Mouse (Mus musculus) heart, postnatal 25 days (tissue): ENCODE results near the gene 4930469K13Rik. TPM values are rescaled to one million over a fixed set of nuclear protein-coding genes. Genes with fewer than 3 reads are reported as not detected.
"Not testable (repeated sequence)": the region's sequence is repeated elsewhere in the genome, so short reads cannot be mapped to it uniquely, and the experiment has no call there.

Source experiments
- DNase-seq: peaks from one replicate; pipeline ENCODE4 v3.0.0; 2022; ENCODE audit warnings: low spot score
- intact Hi-C: fragments of 180-260 bp; cut with DNase I; formaldehyde crosslinking; loops from one replicate; pipeline ENCODE4 v1.15.1; 2025
- total RNA-seq, 2 experiments: library from RNA; stranded (reverse); gene quantifications; 2 replicates each; pipeline ENCODE4 v1.2.3; 2021

The 4930469K13Rik gene
- total RNA-seq = not detected

DNA sequence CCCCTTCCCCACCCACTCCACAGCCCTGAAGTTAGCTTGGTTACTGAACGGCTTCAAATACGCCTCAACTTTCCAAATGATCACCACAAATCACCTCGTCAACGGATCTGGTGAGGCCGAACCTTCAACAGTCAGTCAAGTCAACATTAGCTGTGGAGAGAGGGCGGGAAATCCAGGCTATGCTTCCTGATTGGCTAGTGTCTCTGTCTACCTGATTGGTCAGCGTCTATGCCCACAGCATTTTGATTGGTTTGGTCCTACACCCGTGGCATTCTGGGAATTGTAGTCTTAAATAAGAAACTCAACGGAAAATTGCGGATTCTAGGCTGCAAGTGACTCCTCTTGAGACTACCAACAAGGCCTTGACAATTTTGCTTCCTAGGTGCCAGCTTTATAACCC is at the start of gene 4930469K13Rik:
TSS of gene 4930469K13Rik (minus strand) at position 133 of the 400 bp plus-strand sequence.
- DNase-seq = no peak
- intact Hi-C loops = no loop called here

DNA sequence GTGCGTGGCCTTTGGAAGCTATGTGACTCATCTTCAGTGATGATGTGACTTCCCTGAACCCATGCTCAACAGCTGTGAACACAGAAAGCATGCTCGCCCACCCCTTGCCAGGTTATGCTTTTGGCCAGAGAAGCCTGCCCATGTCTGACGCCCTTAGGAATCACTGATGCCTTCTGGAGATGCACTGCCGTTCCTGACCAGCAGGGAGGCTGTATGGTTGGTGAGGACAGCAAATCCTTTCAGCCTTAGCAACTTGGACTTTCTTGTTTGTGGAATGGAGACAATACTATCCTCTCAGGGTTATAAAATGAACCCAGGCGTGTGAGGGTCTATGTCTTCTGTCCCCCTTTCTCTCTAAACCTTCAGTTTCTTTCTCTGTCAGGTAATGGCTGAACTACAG is 48.6 kb upstream of the 4930469K13Rik start:
- no peak for DNase-seq
- intact Hi-C loops = no loop called here

DNA sequence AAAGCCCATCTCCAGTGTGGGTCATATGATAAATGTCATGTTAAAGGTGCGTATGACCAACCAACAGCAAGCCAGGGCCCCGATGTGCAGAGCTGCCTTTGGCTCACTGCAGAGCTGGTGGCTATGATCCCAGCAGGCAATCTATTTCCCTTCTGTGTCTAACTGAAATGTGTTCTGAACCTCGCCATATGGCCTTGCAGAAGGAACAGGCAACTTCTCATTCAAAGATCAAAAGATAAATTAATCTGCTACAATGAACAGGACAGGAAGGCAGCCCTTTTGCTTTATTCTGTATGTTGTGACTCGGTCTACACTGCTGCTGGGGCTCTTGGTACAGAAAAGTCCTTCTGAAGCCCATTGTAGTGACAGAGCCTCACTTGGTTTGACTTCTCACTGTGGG is 46.1 kb upstream of the 4930469K13Rik start:
- intact Hi-C loops = no loop called here
- DNase-seq = no peak

DNA sequence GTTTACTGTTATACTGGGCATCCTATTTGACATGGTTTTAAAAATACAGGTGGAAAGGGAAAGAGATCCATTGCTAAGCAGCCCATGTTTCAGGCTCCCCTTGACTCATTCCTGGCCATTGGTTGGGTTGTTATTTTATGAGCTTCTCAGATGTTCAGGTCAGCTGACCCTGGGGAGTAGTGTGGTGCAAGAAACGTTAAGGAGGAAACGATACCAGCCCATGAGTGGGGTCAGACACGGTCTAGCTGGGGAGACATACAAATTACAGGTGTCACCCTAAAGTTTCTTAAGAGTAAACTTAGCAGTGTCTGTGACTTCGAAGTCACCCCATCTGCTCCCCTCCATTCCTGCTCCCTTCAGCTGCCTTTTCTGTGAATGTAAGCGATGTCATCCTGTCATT is 45.6 kb upstream of the 4930469K13Rik start:
- DNase-seq = no peak
- intact Hi-C loops = no loop called here

DNA sequence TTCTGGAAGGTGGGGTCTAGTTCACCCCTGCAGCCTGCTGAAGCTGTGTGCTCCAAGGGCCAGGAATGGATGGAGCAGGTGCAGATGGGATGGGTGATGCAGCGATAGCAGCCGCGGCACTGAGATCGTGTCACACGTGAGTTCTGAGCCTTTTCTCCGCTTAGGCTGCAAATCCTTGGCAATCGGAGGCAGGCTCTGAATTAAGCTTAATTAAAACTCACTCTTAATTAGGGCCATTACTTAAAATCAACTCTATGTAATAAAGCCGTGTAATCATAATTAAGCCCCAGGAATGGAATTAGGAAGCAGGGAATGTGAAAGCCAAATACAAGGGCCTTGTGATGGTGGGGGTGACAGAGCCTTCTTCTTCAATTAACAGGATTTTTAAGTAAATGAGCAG is 40.9 kb upstream of the 4930469K13Rik start:
- no peak for DNase-seq
- intact Hi-C loops = no loop called here

DNA sequence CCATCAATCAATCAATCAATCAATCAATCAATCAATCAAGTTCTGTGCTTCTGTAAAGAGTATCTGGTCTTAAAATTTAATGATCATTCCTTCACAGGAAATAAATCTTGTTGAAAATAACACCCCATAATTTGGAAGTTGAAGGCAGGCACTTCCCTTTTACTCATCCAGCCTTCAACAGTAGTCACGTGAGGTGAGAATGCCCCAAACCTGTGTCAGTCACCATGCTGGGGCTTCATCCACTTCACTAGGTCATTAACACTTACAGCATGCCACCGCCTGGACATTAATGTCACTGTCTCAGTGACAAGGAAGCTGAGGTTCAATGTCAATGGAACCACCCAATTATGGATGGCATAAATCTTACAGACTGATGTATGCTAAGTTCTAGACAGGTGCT is 30.1 kb upstream of the 4930469K13Rik start:
- no peak for DNase-seq
- intact Hi-C loops = no loop called here

DNA sequence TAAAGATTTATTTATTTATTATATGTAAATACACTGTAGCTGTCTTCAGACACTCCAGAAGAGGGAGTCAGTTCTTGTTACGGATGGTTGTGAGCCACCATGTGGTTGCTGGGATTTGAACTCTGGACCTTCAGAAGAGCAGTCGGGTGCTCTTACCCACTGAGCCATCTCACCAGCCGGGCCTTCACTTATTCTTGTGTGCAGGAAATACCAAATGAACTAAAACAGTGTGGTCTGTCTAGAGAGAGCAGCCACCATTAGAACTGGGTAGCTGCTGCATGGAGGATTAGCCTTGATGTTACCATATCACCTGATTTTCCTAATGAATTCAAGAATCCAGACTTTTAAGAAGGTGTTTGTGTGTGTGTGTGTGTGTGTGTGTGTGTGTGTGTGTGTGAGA is 27.4 kb upstream of the 4930469K13Rik start:
- DNase-seq, intact Hi-C loops: not testable (repeated sequence)

DNA sequence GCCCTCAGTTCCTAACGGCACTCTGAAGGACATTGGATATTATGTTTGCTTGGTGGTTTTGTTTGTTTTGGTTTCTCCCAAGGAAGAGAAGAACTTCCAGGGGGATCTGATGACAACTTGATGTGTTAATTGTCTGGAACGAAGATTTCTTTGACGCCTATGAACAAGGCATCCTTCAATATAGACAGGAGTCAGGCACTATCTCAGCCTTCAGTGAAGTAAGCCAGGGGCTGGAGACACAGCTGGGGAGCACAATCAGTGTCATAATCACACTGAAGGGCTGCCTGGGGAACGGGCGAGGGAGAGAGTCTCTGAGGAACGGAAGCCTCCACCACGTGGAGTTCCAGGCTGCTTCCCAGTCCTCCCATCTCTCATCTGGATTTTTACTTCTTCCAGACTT is 26.5 kb upstream of the 4930469K13Rik start:
- no peak for DNase-seq
- intact Hi-C loops = loop anchor here (1.0 kb wide), 1 partner anchor 88 kb away; no protein-coding TSS in a partner anchor

DNA sequence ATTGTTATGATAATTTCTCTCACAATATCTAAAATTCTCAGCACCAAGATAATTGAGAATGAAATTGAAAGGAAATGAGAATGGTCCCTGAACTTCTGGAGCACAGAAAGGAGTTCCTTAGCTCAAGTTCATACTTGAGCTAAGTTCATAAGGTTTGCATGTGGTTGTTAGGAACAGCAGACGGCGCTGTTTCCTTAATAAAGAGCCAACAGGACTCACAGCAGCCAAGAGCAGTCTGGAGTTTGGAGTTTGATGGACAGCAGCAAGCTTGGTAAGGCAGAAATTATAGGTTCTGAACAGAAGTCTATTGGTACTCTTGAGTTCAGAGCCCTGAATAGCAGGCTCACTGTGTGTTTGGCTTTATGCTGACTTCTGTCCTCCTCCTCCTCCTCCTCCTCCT is 24.8 kb upstream of the 4930469K13Rik start:
- no peak for DNase-seq
- intact Hi-C loops = no loop called here

DNA sequence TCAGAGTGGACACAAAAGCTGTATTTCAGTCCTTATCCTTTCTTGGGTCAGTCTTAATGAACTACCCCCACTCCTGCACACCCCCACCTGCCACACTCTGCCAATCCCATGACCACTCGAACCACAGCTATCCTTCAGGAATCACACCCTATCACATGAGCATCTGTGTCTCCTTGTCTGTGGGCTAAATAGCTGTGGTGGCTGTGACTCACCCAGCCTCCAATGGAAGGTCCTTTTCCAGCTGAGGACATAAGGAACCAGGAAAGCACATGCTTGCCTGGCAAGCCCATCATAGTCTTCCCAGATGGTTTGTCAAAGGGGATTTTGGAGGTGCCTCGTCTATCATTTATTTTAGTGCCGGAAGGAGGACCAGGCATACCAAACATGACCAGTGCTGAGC is 20.0 kb upstream of the 4930469K13Rik start:
- intact Hi-C loops = loop anchor here (5.0 kb wide), 1 partner anchor 106 kb away; no protein-coding TSS in a partner anchor
- no peak for DNase-seq

DNA sequence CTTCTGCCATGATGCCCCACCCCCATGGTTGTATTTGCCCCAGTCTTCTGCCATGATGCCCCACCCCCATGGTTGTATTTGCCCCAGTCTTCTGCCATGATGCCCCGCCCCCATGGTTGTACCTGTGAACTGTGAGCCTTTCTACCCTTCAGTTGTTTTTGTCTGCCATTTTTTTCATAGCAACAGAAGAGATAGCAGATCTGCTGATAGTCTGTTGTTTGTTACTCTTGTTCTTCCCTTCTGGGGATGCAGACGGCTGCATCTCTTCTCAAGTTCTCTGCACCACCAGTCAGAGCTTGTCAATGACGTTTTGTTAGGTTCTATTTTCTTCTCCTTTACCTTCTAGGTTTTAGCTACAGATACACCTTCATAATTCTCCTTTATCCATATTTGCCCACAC is 19.2 kb upstream of the 4930469K13Rik start:
- no peak for DNase-seq
- intact Hi-C loops = loop anchor here (5.0 kb wide), 1 partner anchor 105 kb away; no protein-coding TSS in a partner anchor

DNA sequence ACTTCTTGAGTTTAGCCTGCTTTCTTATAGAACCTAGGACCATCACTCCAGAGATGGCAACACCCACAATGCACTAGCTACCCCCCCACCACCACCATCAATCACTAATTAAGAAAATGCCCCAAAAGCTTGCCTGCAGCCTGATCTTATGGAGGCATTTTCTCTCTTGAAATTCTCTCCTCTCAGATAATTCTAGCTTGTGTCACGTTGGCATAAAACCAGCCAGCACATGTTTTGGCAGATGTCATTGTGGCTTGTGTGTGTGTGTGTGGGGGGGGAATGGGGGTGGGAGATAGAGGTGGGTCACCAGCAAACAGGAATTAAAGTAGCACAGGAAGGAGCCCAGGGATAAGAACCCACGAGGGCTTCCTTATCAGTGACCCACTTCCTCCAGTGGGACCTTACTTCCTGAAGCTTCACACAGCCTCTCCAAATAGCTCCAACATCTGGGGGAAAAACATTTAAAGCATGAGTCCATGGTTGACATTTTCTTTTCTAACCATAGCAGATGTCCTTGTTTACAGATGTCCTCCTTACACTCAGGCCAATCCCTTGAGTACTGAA is 18.3 kb upstream of the 4930469K13Rik start:
- intact Hi-C loops = loop anchor here (5.0 kb wide), 1 partner anchor 104 kb away; no protein-coding TSS in a partner anchor
- no peak for DNase-seq

DNA sequence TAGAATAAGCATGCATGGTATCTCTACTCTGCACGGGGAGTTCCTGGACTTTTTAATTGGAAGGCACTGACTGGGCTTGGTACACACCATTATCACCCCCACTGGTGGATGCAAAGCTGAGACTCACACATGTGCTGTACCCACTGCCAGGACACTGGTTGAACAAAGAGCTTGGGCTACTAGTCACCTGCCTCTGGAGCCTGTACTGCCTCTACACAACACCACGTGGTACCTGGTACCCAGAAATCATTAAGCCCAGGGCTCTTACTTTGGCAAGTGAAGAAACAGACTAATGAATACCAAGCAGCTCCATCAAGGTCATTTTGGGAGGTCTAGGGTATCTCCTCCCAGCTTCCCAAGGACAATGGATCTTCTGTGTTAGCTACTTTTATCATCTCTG is 15.4 kb upstream of the 4930469K13Rik start:
- intact Hi-C loops = no loop called here
- DNase-seq = no peak

DNA sequence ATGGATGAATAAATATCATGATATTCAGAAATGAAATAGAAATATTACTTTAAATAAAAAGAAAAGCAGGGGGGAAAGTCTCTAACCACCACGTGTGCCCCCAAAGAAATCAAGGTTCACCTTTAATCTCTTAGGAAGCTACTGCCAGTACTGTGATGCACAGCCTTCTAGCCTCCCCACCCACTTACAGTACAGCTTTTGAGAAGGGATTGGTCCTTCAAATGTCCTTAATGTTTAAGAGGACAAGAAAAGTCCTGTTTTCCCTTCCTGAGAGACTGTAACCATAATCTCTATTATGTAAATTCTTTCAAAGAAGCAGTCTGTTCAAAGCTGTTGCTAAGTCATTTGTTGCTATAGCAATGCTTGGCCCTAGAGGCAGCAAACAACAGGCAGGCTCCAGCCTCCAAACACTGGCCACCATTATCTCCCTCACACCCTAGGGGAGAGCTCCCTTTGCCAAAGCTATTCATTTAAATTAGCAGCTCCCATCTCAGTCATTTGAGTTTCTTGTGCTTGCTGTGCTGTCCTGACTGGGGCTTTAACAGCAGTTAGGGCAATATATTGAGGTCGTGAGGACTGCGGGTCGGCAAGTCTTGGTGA is 14.5 kb upstream of the 4930469K13Rik start:
- intact Hi-C loops = no loop called here
- DNase-seq = no peak

DNA sequence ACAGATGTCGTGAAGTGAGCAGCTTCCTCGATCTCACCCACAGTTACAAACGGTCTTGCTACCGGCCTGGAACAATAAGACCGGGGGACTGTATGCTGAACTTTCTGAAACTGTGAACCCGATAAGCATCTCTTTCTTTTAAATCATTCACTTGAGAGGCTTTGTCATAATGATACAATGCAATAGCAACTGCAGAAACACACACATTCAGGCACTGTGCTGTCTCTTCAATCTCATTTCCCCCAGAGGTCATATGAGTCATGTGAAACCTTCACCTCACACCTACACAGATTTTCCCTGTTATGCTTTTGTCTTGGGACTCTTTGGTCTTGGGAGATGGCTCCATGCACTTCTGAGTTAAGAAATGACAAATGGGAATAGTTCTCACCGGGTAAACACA is 13.6 kb upstream of the 4930469K13Rik start:
- intact Hi-C loops = no loop called here
- no peak for DNase-seq

DNA sequence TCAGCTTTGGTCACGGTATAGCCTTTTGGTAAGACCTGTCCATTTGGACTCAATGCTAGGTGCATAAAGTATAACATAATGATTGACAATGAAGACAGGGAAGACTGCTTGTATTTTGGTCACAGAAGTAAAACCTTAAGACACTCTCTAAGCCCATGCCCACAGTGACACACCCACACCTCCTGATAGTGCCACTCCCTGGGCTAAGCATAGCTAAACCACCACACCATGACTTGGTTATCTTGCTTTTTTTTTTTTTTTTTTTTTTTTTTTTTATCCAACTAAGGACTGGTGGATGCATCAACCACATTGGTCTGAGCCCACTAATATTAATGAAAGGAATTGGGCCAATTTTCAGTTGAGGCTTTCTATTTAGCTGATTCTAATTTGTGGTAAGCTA is 10.9 kb upstream of the 4930469K13Rik start:
- intact Hi-C loops = no loop called here

DNA sequence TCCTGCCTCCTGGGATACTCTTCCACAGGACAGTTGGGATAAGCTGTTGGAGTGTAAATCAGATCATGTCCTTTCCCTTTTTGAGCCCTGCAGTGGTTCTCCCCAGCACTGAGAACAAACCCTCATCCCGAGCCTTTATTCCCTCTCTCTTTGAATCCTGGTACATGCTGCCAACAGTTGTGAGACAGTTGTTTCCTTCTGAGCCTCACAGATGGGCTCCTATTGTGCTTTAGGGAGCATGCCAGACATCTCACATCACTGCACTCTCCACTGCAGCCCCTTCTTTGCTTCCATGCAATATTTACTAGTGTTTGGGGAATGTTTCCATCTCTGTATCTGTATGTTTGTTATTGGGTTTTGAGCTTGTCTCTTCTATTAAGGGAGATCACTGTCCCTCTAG is 6.6 kb upstream of the 4930469K13Rik start:
- no peak for DNase-seq
- intact Hi-C loops = no loop called here

More for the DNA sequence above, 10.9 kb upstream of the 4930469K13Rik start:
- no peak for DNase-seq

DNA sequence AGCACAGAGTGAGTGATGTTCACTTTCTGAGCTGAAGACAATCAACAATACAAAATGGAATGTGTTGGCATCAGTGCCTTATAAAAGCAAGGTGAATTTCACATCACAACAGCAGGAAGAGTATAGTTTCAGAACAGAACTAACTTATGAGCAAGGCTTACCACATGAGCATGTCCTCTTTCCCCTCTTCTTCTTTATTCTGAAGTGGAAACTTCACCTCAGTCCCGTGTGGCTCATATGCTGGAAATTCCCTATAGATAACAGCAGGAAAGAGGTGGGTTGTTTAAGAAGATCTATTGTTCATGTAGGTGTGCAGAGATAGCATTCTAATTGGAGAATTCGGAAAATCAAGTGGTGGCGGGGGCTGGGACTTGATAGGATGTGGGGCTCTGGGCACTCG is 3.5 kb upstream of the 4930469K13Rik start:
- DNase-seq = no peak
- intact Hi-C loops = no loop called here

DNA sequence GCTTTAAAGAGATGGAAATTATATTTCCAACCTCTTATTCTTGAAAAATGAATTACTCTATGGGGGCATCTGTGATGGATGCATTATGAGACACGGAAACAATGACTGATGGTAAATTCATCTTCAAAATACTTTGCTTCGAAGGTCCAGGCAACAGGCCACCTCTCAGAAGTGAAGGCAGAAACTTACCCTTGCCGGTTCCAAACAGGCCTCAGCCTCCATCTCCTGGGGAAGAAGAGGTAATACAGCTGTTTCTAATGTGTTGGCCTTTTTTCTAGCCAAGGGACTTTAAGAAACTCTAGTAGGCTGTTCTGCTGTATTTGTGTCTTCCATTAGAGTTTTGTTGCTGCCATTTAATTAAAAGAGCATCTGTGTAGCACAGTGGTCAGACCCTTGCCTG is 11.3 kb downstream of the 4930469K13Rik start:
- DNase-seq = no peak
- intact Hi-C loops = no loop called here

DNA sequence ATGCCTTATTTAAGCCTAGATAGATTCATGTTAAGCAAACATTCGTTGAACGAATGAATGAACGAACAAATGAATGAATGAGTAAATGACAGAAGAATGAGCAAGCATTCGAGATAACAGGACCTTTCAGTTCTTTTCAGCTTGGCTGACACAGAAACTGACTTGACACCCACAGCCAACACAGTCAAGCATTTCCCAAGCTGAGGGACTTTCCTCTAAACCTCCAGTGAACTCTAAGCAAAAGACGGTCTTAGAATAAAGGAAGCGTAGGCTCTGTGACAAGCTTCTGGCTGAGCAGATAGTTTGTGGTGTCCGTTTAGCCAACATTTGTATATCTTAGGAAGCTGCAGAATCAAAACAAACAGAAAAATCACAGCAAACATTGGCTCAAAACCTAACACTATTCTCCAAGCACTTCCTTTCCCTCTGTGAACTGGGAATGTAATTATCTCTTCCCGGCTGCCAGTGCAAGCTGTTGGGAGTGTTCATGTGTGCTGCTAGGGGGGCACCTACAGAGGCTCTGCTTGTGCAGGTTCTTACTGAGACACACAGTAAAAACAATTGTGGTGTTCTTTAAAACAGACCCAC is 12.1 kb downstream of the 4930469K13Rik start:
- DNase-seq = no peak
- intact Hi-C loops = no loop called here

DNA sequence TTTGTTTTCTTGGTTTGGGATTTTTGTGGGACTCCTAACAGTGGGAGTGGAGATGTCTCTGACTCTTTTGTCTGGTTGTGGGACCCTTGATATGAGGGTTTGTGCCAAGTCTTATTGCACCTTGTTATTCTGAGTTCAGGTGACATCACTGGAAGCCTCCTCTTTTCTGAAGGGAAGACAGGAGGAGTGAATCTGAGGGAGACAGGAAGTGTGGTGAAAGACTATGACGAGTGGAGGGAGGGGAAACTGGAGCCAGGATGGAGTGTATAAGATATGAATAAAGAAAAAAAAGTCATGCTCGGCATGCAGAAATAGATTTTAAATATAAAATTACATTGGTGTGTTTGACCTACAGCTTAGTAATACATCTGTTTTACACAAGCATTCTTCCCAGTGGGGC is 13.7 kb downstream of the 4930469K13Rik start:
- no peak for DNase-seq
- intact Hi-C loops = no loop called here

DNA sequence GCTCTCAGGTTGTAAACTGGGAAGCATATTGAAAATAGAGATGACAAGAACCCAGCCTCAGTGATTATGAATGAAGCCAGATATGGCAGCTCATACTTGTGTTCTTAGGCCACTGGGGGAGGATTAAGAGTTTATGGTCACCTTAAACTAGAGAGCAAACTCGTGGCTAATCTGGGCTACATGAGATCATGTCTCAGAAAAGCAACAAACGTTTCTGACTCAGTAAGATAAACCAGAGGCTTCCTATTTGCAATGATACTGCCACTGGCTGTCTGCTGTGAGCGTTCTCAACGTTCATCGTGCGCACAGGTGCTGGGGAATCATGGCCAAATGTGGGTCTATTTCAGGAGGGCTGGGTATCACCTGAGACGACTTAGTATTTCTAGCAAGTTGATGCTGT is 14.6 kb downstream of the 4930469K13Rik start:
- intact Hi-C loops = no loop called here
- no peak for DNase-seq
